Mouse (Mus musculus) spleen, adult 12 weeks (tissue): Measurements from ENCODE around the gene Dolpp1.
A peak's percentile ranks its signal among the peaks of the same experiment; 100 is the strongest.

Experiments used
- DNase-seq: peaks from one replicate; pipeline ENCODE4 v3.0.0; 2022; ENCODE audit warnings: low spot score

The Dolpp1 gene

GRCm38 (mm10) chr2:30392114-30392576 is at the start of gene Dolpp1:
Gene Dolpp1, plus strand, starts transcription at chr2:30392254.
- DNase-seq, result peak; percentile 93

GRCm38 (mm10) chr2:30342544-30342943 is 49.5 kb upstream of the Dolpp1 start:
- no peak for DNase-seq

GRCm38 (mm10) chr2:30343601-30344137 is 48.4 kb upstream of the Dolpp1 start:
- no peak for DNase-seq

GRCm38 (mm10) chr2:30345971-30346676 is 45.9 kb upstream of the Dolpp1 start:
- DNase-seq, result no peak

- DNase-seq, result no peak
Observed at GRCm38 (mm10) chr2:30349196-30349595, 42.9 kb upstream of the Dolpp1 start.

- no peak for DNase-seq
Observed at GRCm38 (mm10) chr2:30351149-30351548, 40.9 kb upstream of the Dolpp1 start.

- DNase-seq, result no peak
Observed at GRCm38 (mm10) chr2:30355861-30356260, 36.2 kb upstream of the Dolpp1 start.

GRCm38 (mm10) chr2:30356266-30356665 is 35.8 kb upstream of the Dolpp1 start:
- DNase-seq, result no peak

GRCm38 (mm10) chr2:30356906-30357305 is 35.1 kb upstream of the Dolpp1 start:
- no peak for DNase-seq

GRCm38 (mm10) chr2:30357552-30358510 is 34.2 kb upstream of the Dolpp1 start:
- DNase-seq, result no peak

- peak; percentile 83 for DNase-seq
Observed at GRCm38 (mm10) chr2:30358533-30359531, 33.2 kb upstream of the Dolpp1 start, which contains the start of gene Sh3glb2. Gene Sh3glb2, minus strand, starts transcription at chr2:30359337.

GRCm38 (mm10) chr2:30360626-30361025 is 31.4 kb upstream of the Dolpp1 start:
- no peak for DNase-seq

- no peak for DNase-seq
Observed at GRCm38 (mm10) chr2:30362865-30363264, 29.2 kb upstream of the Dolpp1 start.

- DNase-seq, result peak; percentile 98
Observed at GRCm38 (mm10) chr2:30363773-30364650, 28.0 kb upstream of the Dolpp1 start, which contains the start of gene Miga2. Gene Miga2, plus strand, starts transcription at chr2:30364233.

GRCm38 (mm10) chr2:30365281-30366069 is 26.6 kb upstream of the Dolpp1 start:
- no peak for DNase-seq

GRCm38 (mm10) chr2:30366203-30366602 is 25.9 kb upstream of the Dolpp1 start:
- DNase-seq, result no peak

GRCm38 (mm10) chr2:30371544-30371943 is 20.5 kb upstream of the Dolpp1 start:
- DNase-seq, result no peak

GRCm38 (mm10) chr2:30372726-30373125 is 19.3 kb upstream of the Dolpp1 start:
- no peak for DNase-seq

GRCm38 (mm10) chr2:30375893-30376292 is 16.2 kb upstream of the Dolpp1 start:
- no peak for DNase-seq
